Mouse (Mus musculus): ENCODE data around the gene Pes1. TPM values are rescaled to one million over a fixed set of nuclear protein-coding genes. Genes with fewer than 3 reads are reported as not detected.
A peak's percentile ranks its signal among the peaks of the same experiment; 100 is the strongest.

The Pes1 gene
- total RNA-seq, 1 experiment = 143 TPM

DNA sequence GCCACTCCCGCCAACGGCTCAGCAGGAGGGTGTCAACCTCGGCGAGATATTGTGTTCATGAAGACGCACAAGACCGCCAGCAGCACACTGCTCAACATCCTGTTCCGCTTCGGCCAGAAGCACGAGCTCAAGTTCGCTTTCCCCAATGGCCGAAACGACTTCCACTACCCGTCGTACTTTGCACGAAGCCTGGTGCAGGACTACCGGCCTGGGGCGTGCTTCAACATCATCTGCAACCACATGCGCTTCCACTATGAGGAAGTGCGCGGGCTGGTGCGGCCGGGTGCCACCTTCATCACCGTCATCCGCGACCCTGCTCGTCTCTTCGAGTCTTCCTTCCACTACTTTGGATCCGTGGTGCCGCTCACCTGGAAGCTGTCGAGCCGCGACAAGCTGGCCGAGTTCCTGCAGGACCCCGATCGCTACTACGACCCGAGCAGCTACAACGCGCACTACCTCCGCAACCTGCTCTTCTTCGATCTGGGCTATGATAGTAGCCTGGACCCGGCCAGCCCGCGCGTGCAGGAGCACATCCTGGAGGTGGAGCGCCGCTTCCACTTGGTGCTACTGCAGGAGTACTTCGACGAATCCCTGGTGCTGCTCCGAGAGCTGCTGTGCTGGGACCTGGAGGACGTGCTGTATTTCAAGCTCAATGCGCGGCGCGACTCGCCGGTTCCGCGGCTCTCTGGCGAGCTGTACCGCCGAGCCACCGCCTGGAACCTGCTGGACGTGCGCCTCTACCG lies 34.4 kb downstream of the Pes1 start:
- peaks cover 0 to 3% of the 10 kb centered on the region in 2 experiments; a peak in 1 of 4 replicates for H3K4me1 ChIP-seq (ENCODE audit: control insufficient read depth in 2 of 2, insufficient read depth in 2 of 2, low read length in 2 of 2, poor library complexity in 1 of 2)
- no peak overlapping the region for H3K27ac ChIP-seq (ENCODE audit: insufficient read depth, low read depth, low read length, poor library complexity, severe bottlenecking)
- no peaks in the 10 kb centered on the region for H3K36me3 ChIP-seq (ENCODE audit: control insufficient read depth, insufficient read depth, low read length, poor library complexity, severe bottlenecking)
- H3K9ac ChIP-seq (ENCODE audit: insufficient read depth, low read depth, low read length, poor library complexity, severe bottlenecking) = peak overlapping the region; percentile 27
- no peaks in the 10 kb centered on the region for H3K9me3 ChIP-seq (ENCODE audit: control insufficient read depth, insufficient read depth, low read depth, low read length)
- peak overlapping the region; percentile 53 to 61 for H3K4me3 ChIP-seq (ENCODE audit: insufficient read depth in 1 of 2, low read depth in 1 of 2, low read length in 2 of 2, poor library complexity in 1 of 2, severe bottlenecking in 1 of 2)
- DNase-seq (ENCODE audit: low read depth, low spot score) = peak; percentile 27
- in situ Hi-C loops (cut with MboI; ENCODE audit: low sequenced_read_pairs in 2 of 2, unreplicated experiment in 2 of 2) = no loop called here
- TF ChIP-seq HCFC1 (IDR thresholded peaks at IDR 0.05; ENCODE audit: borderline replicate concordance, insufficient read depth, low read length) (no peak), ZC3H11A (IDR thresholded peaks at IDR 0.05; ENCODE audit: borderline replicate concordance, low read depth, low read length) (no peak), ZNF384 (IDR thresholded peaks at IDR 0.05; ENCODE audit: low read depth, low read length) (no peak), MAFK (IDR thresholded peaks at IDR 0.05; ENCODE audit: insufficient read depth, low read depth, low read length) (no peak), CHD2 (IDR thresholded peaks at IDR 0.05; ENCODE audit: low read depth, low read length) (no peak)

DNA sequence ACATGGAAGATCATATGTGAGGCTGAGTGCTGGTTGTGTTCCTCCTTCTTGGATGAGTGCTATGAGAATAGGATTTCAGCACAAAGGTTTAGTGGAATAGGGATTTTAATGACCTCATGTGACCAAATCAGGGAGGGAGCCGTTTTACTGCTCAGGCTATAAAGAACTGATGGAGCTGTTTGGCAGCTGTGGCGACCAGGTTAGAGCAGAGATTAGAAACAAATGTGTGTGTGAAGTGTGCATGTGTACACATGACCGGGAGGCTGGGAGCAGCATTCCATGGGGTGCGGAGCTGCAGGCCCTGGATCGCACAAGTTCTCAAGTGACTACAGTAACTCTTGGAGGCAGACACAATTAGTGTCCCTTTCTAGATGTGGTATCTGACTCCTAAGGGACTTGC lies 35.8 kb downstream of the Pes1 start:
- no peak overlapping the region for H3K27ac ChIP-seq (ENCODE audit: insufficient read depth, low read depth, low read length, poor library complexity, severe bottlenecking)
- peaks cover 0 to 3% of the 10 kb centered on the region in 2 experiments; a peak in 1 of 4 replicates for H3K4me1 ChIP-seq (ENCODE audit: control insufficient read depth in 2 of 2, insufficient read depth in 2 of 2, low read length in 2 of 2, poor library complexity in 1 of 2)
- in situ Hi-C loops (cut with MboI; ENCODE audit: low sequenced_read_pairs in 2 of 2, unreplicated experiment in 2 of 2) = no loop called here
- DNase-seq (ENCODE audit: low read depth, low spot score) = no peak
- H3K9me3 ChIP-seq (ENCODE audit: control insufficient read depth, insufficient read depth, low read depth, low read length) = no peaks in the 10 kb centered on the region
- no peak overlapping the region for H3K9ac ChIP-seq (ENCODE audit: insufficient read depth, low read depth, low read length, poor library complexity, severe bottlenecking)
- H3K36me3 ChIP-seq (ENCODE audit: control insufficient read depth, insufficient read depth, low read length, poor library complexity, severe bottlenecking) = no peaks in the 10 kb centered on the region
- TF ChIP-seq MAFK (IDR thresholded peaks at IDR 0.05; ENCODE audit: insufficient read depth, low read depth, low read length) (no peak), HCFC1 (IDR thresholded peaks at IDR 0.05; ENCODE audit: borderline replicate concordance, insufficient read depth, low read length) (no peak), CHD2 (IDR thresholded peaks at IDR 0.05; ENCODE audit: low read depth, low read length) (no peak), ZNF384 (IDR thresholded peaks at IDR 0.05; ENCODE audit: low read depth, low read length) (no peak), ZC3H11A (IDR thresholded peaks at IDR 0.05; ENCODE audit: borderline replicate concordance, low read depth, low read length) (no peak)
- H3K4me3 ChIP-seq (ENCODE audit: insufficient read depth in 1 of 2, low read depth in 1 of 2, low read length in 2 of 2, poor library complexity in 1 of 2, severe bottlenecking in 1 of 2) = no peak overlapping the region

DNA sequence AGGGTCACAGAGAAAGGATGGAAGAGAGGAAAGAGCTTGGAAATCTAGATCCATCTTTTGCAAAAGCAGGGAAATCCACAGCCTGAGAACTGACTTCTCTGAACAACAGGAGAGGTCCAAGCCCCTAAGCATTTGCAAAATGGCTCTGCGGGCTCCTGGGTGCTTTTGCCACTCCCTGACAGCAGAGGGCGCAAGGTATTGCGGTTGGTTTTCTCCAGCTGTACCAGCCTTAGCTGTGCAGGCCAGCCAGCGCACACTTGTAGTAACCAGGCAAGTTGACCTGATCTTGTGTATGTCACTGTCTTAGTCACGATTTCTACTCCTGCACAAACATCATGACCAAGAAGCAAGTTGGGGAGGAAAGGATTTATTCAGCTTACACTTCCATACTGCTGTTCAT lies 37.8 kb downstream of the Pes1 start:
- H3K4me1 ChIP-seq (ENCODE audit: control insufficient read depth in 2 of 2, insufficient read depth in 2 of 2, low read length in 2 of 2, poor library complexity in 1 of 2) = peaks cover 0 to 3% of the 10 kb centered on the region in 2 experiments; a peak in 1 of 4 replicates
- no peaks in the 10 kb centered on the region for H3K36me3 ChIP-seq (ENCODE audit: control insufficient read depth, insufficient read depth, low read length, poor library complexity, severe bottlenecking)
- no peak overlapping the region for H3K27ac ChIP-seq (ENCODE audit: insufficient read depth, low read depth, low read length, poor library complexity, severe bottlenecking)
- H3K9ac ChIP-seq (ENCODE audit: insufficient read depth, low read depth, low read length, poor library complexity, severe bottlenecking) = no peak overlapping the region
- TF ChIP-seq MAFK (IDR thresholded peaks at IDR 0.05; ENCODE audit: insufficient read depth, low read depth, low read length) (no peak), ZC3H11A (IDR thresholded peaks at IDR 0.05; ENCODE audit: borderline replicate concordance, low read depth, low read length) (peak; percentile 66; the same call in 1 of the 2 replicates)
- no peaks in the 10 kb centered on the region for H3K9me3 ChIP-seq (ENCODE audit: control insufficient read depth, insufficient read depth, low read depth, low read length)
- H3K4me3 ChIP-seq (ENCODE audit: insufficient read depth in 1 of 2, low read depth in 1 of 2, low read length in 2 of 2, poor library complexity in 1 of 2, severe bottlenecking in 1 of 2) = no peak overlapping the region
- in situ Hi-C loops (cut with MboI; ENCODE audit: low sequenced_read_pairs in 2 of 2, unreplicated experiment in 2 of 2) = no loop called here
- peak; percentile 53 for DNase-seq (ENCODE audit: low read depth, low spot score)

DNA sequence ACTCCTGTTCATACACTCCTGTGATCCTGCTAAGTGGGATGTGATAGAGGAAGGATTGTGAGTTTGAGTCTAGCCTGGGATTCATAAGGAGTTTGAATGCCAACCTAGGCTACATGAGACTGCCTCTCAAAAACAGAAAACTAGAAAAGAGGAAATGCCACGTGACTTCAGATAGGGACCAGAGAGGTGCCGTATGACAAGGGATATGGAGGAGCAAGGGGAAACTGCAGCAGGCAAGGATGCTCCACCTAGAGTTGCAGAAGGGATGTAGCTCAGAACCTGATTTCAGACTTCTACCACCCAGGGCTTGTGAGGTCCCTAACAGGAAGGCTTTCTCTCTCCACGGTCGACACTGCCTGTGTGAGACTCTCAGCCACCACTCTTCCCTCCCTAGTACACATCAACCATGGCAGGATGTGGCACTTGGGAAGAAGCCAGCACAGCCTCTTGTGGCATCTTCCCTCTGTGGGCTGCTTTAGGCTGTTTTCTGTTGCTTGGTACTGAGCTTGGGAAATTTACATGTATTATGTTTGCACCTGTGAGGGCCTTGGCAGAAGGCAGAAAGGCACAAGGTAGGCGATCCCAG lies 41.5 kb downstream of the Pes1 start:
- no peak for TF ChIP-seq MAFK (IDR thresholded peaks at IDR 0.05; ENCODE audit: insufficient read depth, low read depth, low read length)
- TF ChIP-seq ZC3H11A (IDR thresholded peaks at IDR 0.05; ENCODE audit: borderline replicate concordance, low read depth, low read length) = no peak
- TF ChIP-seq CHD2 (IDR thresholded peaks at IDR 0.05; ENCODE audit: low read depth, low read length) = no peak
- TF ChIP-seq ZNF384 (IDR thresholded peaks at IDR 0.05; ENCODE audit: low read depth, low read length) = no peak
- no peak for TF ChIP-seq HCFC1 (IDR thresholded peaks at IDR 0.05; ENCODE audit: borderline replicate concordance, insufficient read depth, low read length)
- in situ Hi-C loops (cut with MboI; ENCODE audit: low sequenced_read_pairs in 2 of 2, unreplicated experiment in 2 of 2) = loop anchor here in 1 of 2 experiments (5.0 kb wide), 1 partner anchor 77 kb away; no protein-coding TSS in a partner anchor
- H3K27ac ChIP-seq (ENCODE audit: insufficient read depth, low read depth, low read length, poor library complexity, severe bottlenecking) = no peak overlapping the region
- no peak overlapping the region for H3K4me3 ChIP-seq (ENCODE audit: insufficient read depth in 1 of 2, low read depth in 1 of 2, low read length in 2 of 2, poor library complexity in 1 of 2, severe bottlenecking in 1 of 2)
- no peak for DNase-seq (ENCODE audit: low read depth, low spot score)
- H3K9me3 ChIP-seq (ENCODE audit: control insufficient read depth, insufficient read depth, low read depth, low read length) = no peaks in the 10 kb centered on the region
- H3K36me3 ChIP-seq (ENCODE audit: control insufficient read depth, insufficient read depth, low read length, poor library complexity, severe bottlenecking) = no peaks in the 10 kb centered on the region
- no peak overlapping the region for H3K9ac ChIP-seq (ENCODE audit: insufficient read depth, low read depth, low read length, poor library complexity, severe bottlenecking)
- H3K4me1 ChIP-seq (ENCODE audit: control insufficient read depth in 2 of 2, insufficient read depth in 2 of 2, low read length in 2 of 2, poor library complexity in 1 of 2) = no peaks in the 10 kb centered on the region

Measured in ES-E14 (cell line).